Mouse (Mus musculus) limb, embryonic 13.5 days (tissue): Measurements from ENCODE around the gene Kank4. TPM values are rescaled to one million over a fixed set of nuclear protein-coding genes. Genes with fewer than 3 reads are reported as not detected.
"Not testable (repeated sequence)": the region's sequence is repeated elsewhere in the genome, so short reads cannot be mapped to it uniquely, and the experiment has no call there.

ENCODE experiments used
- ATAC-seq: fragments of 200-750 bp; cut with Nextera tagmentation; 2 replicates; pipeline ENCODE4 v1.8.0; 2017; ENCODE audit warnings: low read depth, moderate number of reproducible peaks, moderate TSS enrichment; ENCODE audit not compliant: low FRiP score
- H3K27ac ChIP-seq: fragments of 300-500 bp; sonication (generic); 2 replicates; pipeline ENCODE4 v1.5.1; 2015; ENCODE audit warnings: inconsistent platforms, mild to moderate bottlenecking, moderate library complexity
- H3K27me3 ChIP-seq: fragments of 300-500 bp; sonication (generic); 2 replicates; pipeline ENCODE4 v1.6.1; 2015; ENCODE audit warnings: mild to moderate bottlenecking, inconsistent platforms
- H3K36me3 ChIP-seq: fragments of 300-500 bp; sonication (generic); 2 replicates; pipeline ENCODE4 v1.6.1; 2015; ENCODE audit warnings: inconsistent platforms, mild to moderate bottlenecking, moderate library complexity
- H3K4me1 ChIP-seq: fragments of 300-500 bp; sonication (generic); 2 replicates; pipeline ENCODE4 v1.6.1; 2015; ENCODE audit warnings: inconsistent platforms
- H3K4me2 ChIP-seq: fragments of 300-500 bp; sonication (generic); replicated peaks from 2 replicates; pipeline ENCODE4 v1.6.1; 2015; ENCODE audit warnings: inconsistent platforms, mild to moderate bottlenecking, moderate library complexity
- H3K4me3 ChIP-seq: fragments of 300-500 bp; sonication (generic); 2 replicates; pipeline ENCODE4 v1.5.1; 2015; ENCODE audit warnings: moderate library complexity, mild to moderate bottlenecking, inconsistent platforms
- H3K9ac ChIP-seq: fragments of 300-500 bp; sonication (generic); 2 replicates; pipeline ENCODE4 v1.6.1; 2015; ENCODE audit warnings: mild to moderate bottlenecking, inconsistent platforms
- H3K9me3 ChIP-seq: fragments of 300-500 bp; sonication (generic); 2 replicates; pipeline ENCODE4 v1.6.1; 2016; ENCODE audit warnings: inconsistent platforms
- WGBS: fragments of 180-500 bp; shearing (Covaris S2); methylation state at CpG from one replicate; pipeline ENCODE4 v1.1.7; 2015; 5-methylcytosine and 5-hydroxymethylcytosine counted together
- polyA plus RNA-seq: library from polyadenylated mRNA; unstranded; fragments of >200 nt; fragmentation: Nextera tagmentation; extraction: Ambion mirVana; gene quantifications from 2 replicates; pipeline ENCODE4 v1.2.1, GENCODE M21; 2015

Gene Kank4
- polyA plus RNA-seq, 1 experiment from 2014 or later, result 2.8 TPM

- peaks cover 21% of the 10 kb centered on the region for H3K4me1 ChIP-seq
- peak within 1 kb of the TSS; percentile 48 for H3K4me3 ChIP-seq
- peak within 1 kb of the TSS; percentile 84 for H3K4me2 ChIP-seq
- 0 out of 2 replicates have a peak, but pooled peaks have one; percentile 30 for ATAC-seq
- H3K9ac ChIP-seq, result peak within 1 kb of the TSS; percentile 66
- H3K27ac ChIP-seq, result no peak within 1 kb of the TSS
- H3K9me3 ChIP-seq, result no peaks in the 10 kb centered on the region
- peaks cover 27% of the 10 kb centered on the region for H3K27me3 ChIP-seq
- WGBS, result 3% methylated on average over 29 of the region's 29 CpGs
- no peaks in the 10 kb centered on the region for H3K36me3 ChIP-seq
These were observed 90.6 kb downstream of the Kank4 start, which contains the start of gene L1td1 for GRCm38 (mm10) chr4:98726590-98727237. Gene L1td1, plus strand, starts transcription at chr4:98726734.

GRCm38 (mm10) chr4:98725439-98725838 is 91.9 kb downstream of the Kank4 start:
- Histone ChIP-seq H3K4me2 (no peak overlapping the region), H3K36me3 (no peaks in the 10 kb centered on the region), H3K27ac (no peak overlapping the region), H3K9me3 (no peaks in the 10 kb centered on the region), H3K27me3 (peaks cover 27% of the 10 kb centered on the region), H3K9ac (no peak overlapping the region), H3K4me3 (no peak overlapping the region), H3K4me1 (peaks cover 21% of the 10 kb centered on the region)
- 48% methylated on average over 4 of the region's 4 CpGs for WGBS
- no peak for ATAC-seq

DNA sequence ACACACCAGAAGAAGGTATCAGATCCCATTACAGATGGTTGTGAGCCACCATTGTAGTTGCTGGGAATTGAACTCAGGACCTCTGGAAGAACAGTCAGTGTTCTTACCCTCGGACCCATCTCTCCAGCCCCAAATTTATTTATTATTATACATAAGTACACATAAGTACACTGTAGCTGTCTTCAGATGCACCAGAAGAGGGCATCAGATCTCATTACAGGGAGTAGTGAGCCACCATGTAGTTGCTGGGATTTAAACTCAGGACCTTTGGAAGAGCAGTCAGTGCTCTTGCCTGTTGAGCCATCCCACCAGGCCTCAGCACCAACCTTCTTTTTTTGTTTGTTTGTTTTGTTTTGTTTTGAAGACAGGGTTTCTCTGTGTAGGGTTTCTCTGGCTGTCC is 92.7 kb downstream of the Kank4 start:
- not testable (repeated sequence) for H3K4me2 ChIP-seq, H3K9ac ChIP-seq, H3K4me3 ChIP-seq, ATAC-seq, H3K27ac ChIP-seq, H3K36me3 ChIP-seq, H3K9me3 ChIP-seq
- 87% methylated on average over 1 of the region's 1 CpGs for WGBS
- peaks cover 27% of the 10 kb centered on the region for H3K27me3 ChIP-seq
- H3K4me1 ChIP-seq, result peaks cover 21% of the 10 kb centered on the region

GRCm38 (mm10) chr4:98722454-98722853 is 94.9 kb downstream of the Kank4 start:
- 9% methylated on average over 8 of the region's 8 CpGs for WGBS
- H3K27ac ChIP-seq, result no peak overlapping the region

GRCm38 (mm10) chr4:98718547-98718917 is 98.8 kb downstream of the Kank4 start:
- H3K4me3 ChIP-seq, result no peak overlapping the region
- no peaks in the 10 kb centered on the region for H3K27me3 ChIP-seq
- H3K9ac ChIP-seq, result no peak overlapping the region
- no peak for ATAC-seq
- no peaks in the 10 kb centered on the region for H3K9me3 ChIP-seq
- no peak overlapping the region for H3K27ac ChIP-seq
- H3K4me2 ChIP-seq, result no peak overlapping the region
- H3K4me1 ChIP-seq, result no peaks in the 10 kb centered on the region
- 83% methylated on average over 10 of the region's 10 CpGs for WGBS
- H3K36me3 ChIP-seq, result peaks cover 6% of the 10 kb centered on the region; the same call in 1 of the 2 replicates

More at GRCm38 (mm10) chr4:98722454-98722853, 94.9 kb downstream of the Kank4 start:
- H3K9me3 ChIP-seq, result no peaks in the 10 kb centered on the region
- no peak overlapping the region for H3K4me3 ChIP-seq
- H3K9ac ChIP-seq, result no peak overlapping the region
- peaks cover 12% of the 10 kb centered on the region for H3K4me1 ChIP-seq
- H3K36me3 ChIP-seq, result peaks cover 6% of the 10 kb centered on the region; the same call in 1 of the 2 replicates
- peaks cover 13% of the 10 kb centered on the region for H3K27me3 ChIP-seq
- no peak for ATAC-seq
- no peak overlapping the region for H3K4me2 ChIP-seq

GRCm38 (mm10) chr4:98717735-98718546 is 99.4 kb downstream of the Kank4 start:
- Histone ChIP-seq H3K4me2 (no peak overlapping the region), H3K27ac (no peak overlapping the region), H3K27me3 (no peaks in the 10 kb centered on the region), H3K9ac (no peak overlapping the region), H3K4me3 (no peak overlapping the region), H3K36me3 (peaks cover 6% of the 10 kb centered on the region; the same call in 1 of the 2 replicates), H3K9me3 (no peaks in the 10 kb centered on the region), H3K4me1 (no peaks in the 10 kb centered on the region)
- ATAC-seq, result no peak
- WGBS, result 82% methylated on average over 17 of the region's 17 CpGs

GRCm38 (mm10) chr4:98710891-98711290 is 106.4 kb downstream of the Kank4 start:
- WGBS, result 90% methylated on average over 8 of the region's 8 CpGs
- no peak overlapping the region for H3K27ac ChIP-seq

More at GRCm38 (mm10) chr4:98710891-98711290, 106.4 kb downstream of the Kank4 start:
- H3K4me1 ChIP-seq, result no peaks in the 10 kb centered on the region
- peaks cover 16% of the 10 kb centered on the region for H3K36me3 ChIP-seq
- ATAC-seq, result no peak
- no peaks in the 10 kb centered on the region for H3K9me3 ChIP-seq
- H3K4me3 ChIP-seq, result no peak overlapping the region
- H3K4me2 ChIP-seq, result no peak overlapping the region
- no peaks in the 10 kb centered on the region for H3K27me3 ChIP-seq
- no peak overlapping the region for H3K9ac ChIP-seq

Other genes with a start within 250 kb of the Kank4 start
- 1.8 and 2.2 TPM in 2 replicates for gene L1td1, start 90.8 kb downstream of the Kank4 start, polyA plus RNA-seq
- gene I0C0044D17Rik, start 6.3 kb upstream of the Kank4 start, polyA plus RNA-seq, result not detected in 2 replicates
- 103 and 107 TPM in 2 replicates for gene Usp1, start 106.3 kb upstream of the Kank4 start, polyA plus RNA-seq
- 1.5 and 2.2 TPM in 2 replicates for gene Angptl3, start 213.4 kb upstream of the Kank4 start, polyA plus RNA-seq